Mouse (Mus musculus): ENCODE measurements around the gene Ltc4s. TPM values are rescaled to one million over a fixed set of nuclear protein-coding genes. Genes with fewer than 3 reads are reported as not detected.

Gene Ltc4s
- total RNA-seq (2021) = 10 to 100 TPM in 1 of 2 experiments, 1 to 10 TPM in 1; 5.9 to 10.2 TPM
- long read RNA-seq, experiment 1, transcript Ltc4s-202 (5 exons, 649 nt) = major isoform, 7 of 8 reads
- long read RNA-seq, experiment 1, partial matches to known transcripts = 0 of 8 reads
- long read RNA-seq, experiment 1, other reads (novel, unspliced or antisense) = 0 of 8 reads
- long read RNA-seq, experiment 2, partial matches to known transcripts = 2 of 8 reads
- long read RNA-seq, experiment 2, other reads (novel, unspliced or antisense) = 1 of 8 reads

- peak; percentile 45 to 78 for DNase-seq
Observed at GRCm38 (mm10) chr11:50238324-50238723, at the start of gene Ltc4s. Gene Ltc4s, minus strand, starts transcription at chr11:50238616.

GRCm38 (mm10) chr11:50286428-50286827, 48.0 kb upstream of the Ltc4s start:
- DNase-seq = no peak

- DNase-seq = peak in 1 of 2 experiments; percentile 45
Observed at GRCm38 (mm10) chr11:50285696-50286095, 47.3 kb upstream of the Ltc4s start.

GRCm38 (mm10) chr11:50285263-50285662, 46.8 kb upstream of the Ltc4s start:
- DNase-seq = no peak

DNA sequence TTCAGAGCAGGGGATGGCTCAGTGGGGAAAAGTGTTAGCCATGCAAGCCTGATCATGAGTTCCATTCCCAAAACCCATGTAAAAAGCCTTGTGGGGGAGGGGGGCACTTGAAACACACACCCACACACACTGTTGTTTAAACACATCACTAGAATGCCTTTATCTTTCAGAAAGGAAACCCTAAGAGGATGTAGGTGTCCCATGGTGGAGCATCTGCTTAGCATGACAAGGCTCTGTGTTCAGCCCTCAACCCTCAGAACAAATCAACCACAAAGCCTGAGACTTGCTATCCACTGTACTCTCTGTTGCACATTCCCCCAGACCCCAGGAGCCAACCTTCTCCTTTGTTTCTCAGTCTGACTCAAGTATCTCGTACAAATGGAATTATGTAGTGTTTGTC, 41.6 kb upstream of the Ltc4s start:
- peak in 1 of 2 experiments; percentile 4 for DNase-seq

DNA sequence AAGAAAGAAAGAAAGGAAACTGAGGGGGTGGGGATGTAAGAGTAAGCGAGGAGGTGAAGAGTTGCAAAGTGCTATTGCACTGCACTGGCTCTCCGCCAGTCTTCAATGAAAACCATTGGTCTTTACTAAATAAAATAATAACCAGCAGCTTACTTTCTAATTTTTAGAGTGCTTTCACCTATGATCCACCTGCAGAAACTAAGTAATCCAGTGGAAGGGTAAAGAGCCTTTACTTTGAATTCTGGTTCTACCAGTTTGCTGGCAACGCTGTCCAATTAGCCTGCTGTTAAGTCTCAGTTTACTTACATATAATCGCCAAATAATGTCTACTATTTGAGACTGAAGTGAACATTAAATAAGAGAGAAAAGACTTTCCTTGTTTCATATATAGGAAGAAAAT, 40.6 kb upstream of the Ltc4s start:
- no peak for DNase-seq

- DNase-seq = no peak
Observed at GRCm38 (mm10) chr11:50277706-50278105, 39.3 kb upstream of the Ltc4s start.

- no peak for DNase-seq
Observed at GRCm38 (mm10) chr11:50277025-50277424, 38.6 kb upstream of the Ltc4s start.

DNA sequence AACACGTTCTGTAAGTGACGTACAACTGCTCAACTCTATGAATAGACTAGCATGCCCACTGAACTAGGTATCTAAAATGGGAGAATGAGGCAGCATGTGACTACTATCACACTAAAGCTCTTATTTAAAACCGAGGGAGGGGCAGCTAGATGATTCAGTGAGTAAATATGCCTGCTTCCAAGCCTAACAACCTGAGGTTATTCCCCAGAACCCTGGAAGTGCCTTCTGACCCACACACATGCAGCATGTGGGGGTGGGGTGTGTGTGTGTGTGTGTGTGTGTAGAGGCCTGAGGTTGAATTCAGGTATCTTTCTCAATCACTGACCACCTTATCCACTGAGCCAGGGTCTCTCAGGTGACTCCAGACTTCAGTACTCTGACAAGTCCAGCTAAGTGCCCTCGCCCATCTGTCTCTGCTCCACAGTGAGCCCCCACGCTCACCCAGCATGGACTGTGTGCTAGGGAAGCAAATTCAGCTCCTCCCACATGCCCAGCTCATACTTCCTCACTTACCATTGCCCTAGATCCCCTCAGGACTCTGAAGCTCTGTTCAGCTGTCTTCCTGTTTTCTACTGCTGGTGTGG, 37.2 kb upstream of the Ltc4s start:
- DNase-seq = peak; percentile 51

- no peak for DNase-seq
Observed at GRCm38 (mm10) chr11:50275077-50275476, 36.7 kb upstream of the Ltc4s start.

DNA sequence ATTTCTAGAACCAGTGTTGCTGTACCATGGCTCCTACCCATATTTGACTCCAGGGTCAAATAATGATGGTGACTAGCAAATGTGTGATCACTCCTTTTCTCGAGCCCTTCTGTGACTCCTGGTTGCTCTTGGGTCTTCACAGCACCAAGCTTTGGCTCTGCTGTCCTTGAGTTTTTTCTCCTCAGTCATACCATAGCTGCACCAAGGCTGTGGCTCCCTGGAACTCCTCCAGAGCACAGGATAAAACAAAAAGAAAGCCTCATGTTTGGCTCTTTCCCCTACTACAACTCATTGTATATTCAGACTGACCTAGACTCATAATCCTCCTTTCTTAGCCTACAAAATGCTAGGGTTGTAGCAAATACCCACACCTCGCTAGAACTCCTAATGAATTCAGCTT, 34.4 kb upstream of the Ltc4s start:
- DNase-seq = no peak

DNA sequence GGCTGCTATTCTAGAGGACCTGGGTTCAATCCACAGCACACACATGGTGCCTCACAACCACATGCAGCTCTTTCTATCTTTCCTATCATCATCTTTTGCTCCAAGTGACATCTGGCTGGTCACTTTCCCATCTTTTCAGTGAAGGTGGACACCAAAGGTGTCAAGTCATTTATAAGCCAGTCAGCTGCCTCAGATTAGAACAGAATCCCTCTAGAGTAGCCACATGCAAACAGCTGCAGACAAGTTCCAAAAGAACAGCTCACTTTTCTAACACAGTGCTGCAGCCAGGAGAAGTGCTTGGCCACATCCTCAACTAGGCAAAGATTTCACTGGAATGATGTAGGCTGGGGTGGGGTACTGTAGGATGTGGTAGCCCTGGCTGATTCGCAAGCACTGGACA, 31.5 kb upstream of the Ltc4s start:
- no peak for DNase-seq

GRCm38 (mm10) chr11:50269163-50269562, 30.7 kb upstream of the Ltc4s start:
- DNase-seq = no peak

- no peak for DNase-seq
Observed at GRCm38 (mm10) chr11:50266997-50267396, 28.6 kb upstream of the Ltc4s start.

GRCm38 (mm10) chr11:50265931-50266330, 27.5 kb upstream of the Ltc4s start:
- DNase-seq = peak in 1 of 2 experiments; percentile 61

- DNase-seq = no peak
Observed at GRCm38 (mm10) chr11:50263198-50263597, 24.8 kb upstream of the Ltc4s start.

- peak; percentile 54 to 56 for DNase-seq
Observed at GRCm38 (mm10) chr11:50262020-50262419, 23.6 kb upstream of the Ltc4s start.

GRCm38 (mm10) chr11:50258310-50258709, 19.9 kb upstream of the Ltc4s start:
- DNase-seq = no peak

GRCm38 (mm10) chr11:50256615-50257014, 18.2 kb upstream of the Ltc4s start:
- no peak for DNase-seq

DNA sequence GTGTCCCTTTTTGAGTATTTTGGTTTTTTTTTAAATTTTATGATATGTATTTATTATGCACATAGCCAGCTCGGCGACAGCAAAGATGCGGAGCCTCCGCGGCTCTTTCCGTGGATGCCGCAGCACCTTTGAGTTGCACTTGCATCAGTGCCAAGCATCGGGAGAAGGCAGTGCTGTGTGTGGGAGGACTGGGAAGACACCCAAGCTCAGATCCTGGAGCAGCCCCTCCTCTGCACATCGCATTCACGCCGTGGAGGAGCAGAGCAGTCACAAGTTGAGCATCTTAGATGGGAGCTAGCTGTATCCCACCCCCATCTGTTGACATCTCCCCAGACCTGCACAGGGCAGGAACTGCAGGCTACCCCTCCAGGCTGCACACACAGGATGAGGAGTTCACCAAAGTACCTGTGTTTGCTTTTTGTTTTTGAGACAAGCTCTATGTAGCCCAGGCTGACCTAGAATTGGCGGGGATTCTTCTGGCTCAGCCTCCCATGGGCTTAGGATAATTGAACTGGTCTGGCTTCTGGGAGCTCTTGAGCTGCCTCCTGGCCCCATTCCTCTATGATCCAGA, 15.7 kb upstream of the Ltc4s start:
- no peak for DNase-seq

- DNase-seq = no peak
Observed at GRCm38 (mm10) chr11:50253393-50253792, 15.0 kb upstream of the Ltc4s start.

DNA sequence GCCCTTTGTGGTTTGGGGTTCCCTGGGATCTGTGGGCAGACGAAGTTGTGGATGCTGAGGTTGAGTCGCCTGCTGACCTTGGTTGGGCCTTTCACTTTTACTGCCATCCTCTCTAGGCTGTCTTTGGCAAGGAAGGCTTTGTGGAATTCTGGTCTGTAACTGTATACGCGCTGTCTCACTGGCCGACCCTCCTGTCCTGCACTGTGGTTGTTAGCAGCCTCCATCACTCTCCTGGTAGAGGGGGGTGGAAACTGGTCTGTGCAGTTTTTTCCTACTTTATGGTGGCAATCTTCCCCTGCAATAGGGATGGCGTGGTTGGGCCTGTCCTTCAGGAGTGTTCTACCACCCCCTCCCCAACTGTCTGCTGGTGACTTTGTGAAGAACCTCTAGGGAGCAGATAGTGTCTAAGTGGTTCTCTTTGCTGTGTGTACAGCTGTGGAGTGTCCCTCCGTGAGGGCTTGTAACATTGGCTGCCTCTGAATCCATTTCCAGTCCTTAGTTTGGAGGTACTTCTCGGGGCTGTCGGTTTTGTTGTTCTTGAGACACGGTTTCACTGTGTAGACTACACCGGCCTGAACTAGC, 14.4 kb upstream of the Ltc4s start:
- no peak for DNase-seq

DNA sequence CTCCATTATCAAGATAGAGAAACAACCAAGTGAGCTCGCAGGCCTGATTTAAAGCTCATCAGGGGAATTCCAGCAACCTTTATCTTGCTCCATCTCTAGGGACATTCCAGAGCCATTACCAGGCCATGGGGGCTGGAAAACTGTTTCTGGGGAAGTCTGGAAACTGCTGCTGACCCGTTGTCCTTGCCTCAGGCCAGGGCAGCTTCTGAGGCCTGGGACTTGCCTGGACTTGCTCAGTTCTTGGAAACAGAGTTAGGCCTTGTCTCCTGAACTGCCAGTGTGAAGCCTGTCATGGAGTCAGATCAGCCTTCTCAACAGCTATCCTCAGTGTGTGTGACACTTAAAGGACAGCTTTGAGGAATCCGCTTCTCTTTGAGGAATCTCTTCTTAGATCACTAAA, 13.8 kb upstream of the Ltc4s start:
- DNase-seq = peak in 1 of 2 experiments; percentile 40

Measured in heart, adult 18-20 months (tissue).